ENCODE assay signal across 20 mouse cellular contexts in genomic region chrX:12318848-12319651, GRCm38 (mm10).
DNase-seq lines count a peak whose midpoint lies in the region; ATAC-seq and TF ChIP-seq lines count a peak whose summit lies in the region.
"Had no signal": no experiment of that assay in that cellular context is flagged by ENCODE, and none has a peak within 500 bp of the region (broad histone marks: within the 10 kb centered on the region; RNA-seq: fewer than 3 reads in every experiment).

No protein-coding gene starts in this region.

- no peaks in the 10 kb centered on the region for H3K27me3 ChIP-seq in liver, postnatal 0 days (ENCODE audit: insufficient read depth, low read length)
- H3K27me3 ChIP-seq in embryonic facial prominence, embryonic 11.5 days (ENCODE audit: control insufficient read depth, insufficient read depth, low read length): no peaks in the 10 kb centered on the region
- H3K27me3 ChIP-seq in myocyte (ENCODE audit: control insufficient read depth, insufficient read depth, insufficient read length): no peaks in the 10 kb centered on the region
- H3K27me3 ChIP-seq: forebrain, embryonic 12.5 days; hindbrain, embryonic 13.5 days; limb, embryonic 12.5 days had no signal

- H3K4me2 ChIP-seq in liver, postnatal 0 days (ENCODE audit: low read depth, low read length): no peak overlapping the region
- H3K4me2 ChIP-seq in embryonic facial prominence, embryonic 11.5 days (ENCODE audit: low read depth, low read length): no peak overlapping the region
- peak overlapping the region; percentile 18 for H3K4me2 ChIP-seq in myocyte (ENCODE audit: low read depth)
- H3K4me2 ChIP-seq: forebrain, embryonic 12.5 days; hindbrain, embryonic 13.5 days; limb, embryonic 12.5 days; midbrain, embryonic 11.5 days had no signal

- no peak overlapping the region for H3K9ac ChIP-seq in liver, postnatal 0 days (replicated peaks)
- H3K9ac ChIP-seq in embryonic facial prominence, embryonic 11.5 days (replicated peaks; ENCODE audit: low read length): no peak overlapping the region
- H3K9ac ChIP-seq: forebrain, embryonic 12.5 days; hindbrain, embryonic 13.5 days; limb, embryonic 12.5 days had no signal

- 48% methylated on average over 4 of the region's 4 CpGs for WGBS in liver, postnatal 0 days (ENCODE audit: insufficient replicate concordance)
- WGBS in embryonic facial prominence, embryonic 11.5 days: 63% methylated on average over 3 of the region's 4 CpGs

- peak; percentile 28 for DNase-seq in liver
- no peak for DNase-seq in liver, postnatal 0 days
- DNase-seq in embryonic facial prominence, embryonic 11.5 days (ENCODE audit: low spot score): peak; percentile 31
- no peak for DNase-seq in cerebellum, adult 11 months
- DNase-seq in layer of hippocampus, adult 2 months (ENCODE audit: low spot score in 2 of 2): no peak
- DNase-seq: adrenal gland, postnatal 36 days; cerebellum, postnatal 10 days; gastrocnemius, postnatal 25 days; heart, postnatal 36 days; kidney, adult 18-20 months; lung, adult 18-20 months; lung, postnatal 10 days had no signal

- no peak for TF ChIP-seq EP300 in liver, postnatal 0 days (IDR thresholded peaks at IDR 0.05; ENCODE audit: low read depth)

- H3K79me2 ChIP-seq in myocyte (ENCODE audit: control insufficient read depth, insufficient read depth): no peaks in the 10 kb centered on the region

- H3K4me1 ChIP-seq in liver, postnatal 0 days (ENCODE audit: insufficient read depth): no peaks in the 10 kb centered on the region
- H3K4me1 ChIP-seq in embryonic facial prominence, embryonic 11.5 days (ENCODE audit: control insufficient read depth, insufficient read depth, low read length): no peaks in the 10 kb centered on the region
- H3K4me1 ChIP-seq: forebrain, embryonic 12.5 days; hindbrain, embryonic 13.5 days; limb, embryonic 12.5 days had no signal

- no peaks in the 10 kb centered on the region for H3K9me3 ChIP-seq in liver, postnatal 0 days (ENCODE audit: low read length)
- no peaks in the 10 kb centered on the region for H3K9me3 ChIP-seq in embryonic facial prominence, embryonic 11.5 days (replicated peaks; ENCODE audit: control insufficient read depth, low read length)
- H3K9me3 ChIP-seq: forebrain, embryonic 12.5 days; hindbrain, embryonic 13.5 days; limb, embryonic 12.5 days had no signal

- TF ChIP-seq CTCF in liver, postnatal 0 days (IDR thresholded peaks at IDR 0.05; ENCODE audit: low read depth): no peak
- TF ChIP-seq CTCF in layer of hippocampus, adult 2 months (conservative IDR thresholded peaks at IDR 0.05): no peak

- H3K27ac ChIP-seq in liver, postnatal 0 days (ENCODE audit: low read depth): no peak overlapping the region
- no peak overlapping the region for H3K27ac ChIP-seq in embryonic facial prominence, embryonic 11.5 days (replicated peaks; ENCODE audit: low read depth, low read length)
- no peak overlapping the region for H3K27ac ChIP-seq in layer of hippocampus, adult 2 months
- H3K27ac ChIP-seq: forebrain, embryonic 12.5 days; hindbrain, embryonic 13.5 days; kidney, postnatal 0 days; limb, embryonic 12.5 days; stomach, postnatal 0 days had no signal

- H3K4me3 ChIP-seq in liver, postnatal 0 days (ENCODE audit: low read depth, low read length): no peak overlapping the region
- H3K4me3 ChIP-seq in embryonic facial prominence, embryonic 11.5 days (ENCODE audit: low read depth, low read length): no peak overlapping the region
- no peak overlapping the region for H3K4me3 ChIP-seq in myocyte
- H3K4me3 ChIP-seq in layer of hippocampus, adult 2 months: no peak overlapping the region
- H3K4me3 ChIP-seq: forebrain, embryonic 12.5 days; hindbrain, embryonic 13.5 days; limb, embryonic 12.5 days had no signal

- H3K36me3 ChIP-seq in liver, postnatal 0 days (replicated peaks; ENCODE audit: insufficient read depth, low read length): no peaks in the 10 kb centered on the region
- no peaks in the 10 kb centered on the region for H3K36me3 ChIP-seq in embryonic facial prominence, embryonic 11.5 days (replicated peaks; ENCODE audit: control insufficient read depth, insufficient read depth, low read depth, low read length)
- no peaks in the 10 kb centered on the region for H3K36me3 ChIP-seq in myocyte (ENCODE audit: control insufficient read depth, insufficient read depth)
- H3K36me3 ChIP-seq: forebrain, embryonic 12.5 days; hindbrain, embryonic 13.5 days; limb, embryonic 12.5 days had no signal

- H3ac ChIP-seq in myocyte (ENCODE audit: control insufficient read depth, insufficient read length): no peak overlapping the region

- no peak for ATAC-seq in liver, postnatal 0 days
- no peak for ATAC-seq in embryonic facial prominence, embryonic 11.5 days (replicated peaks; ENCODE audit: insufficient number of reproducible peaks, low FRiP score, low TSS enrichment, low read depth)
- no peak for ATAC-seq in megakaryocyte, adult 5-6 weeks (ENCODE audit: poor library complexity, severe bottlenecking)

- no peak for TF ChIP-seq POLR2A in myocyte (IDR thresholded peaks at IDR 0.05; ENCODE audit: insufficient read length, low read depth)

TF ChIP-seq in myocyte, 11 proteins besides CTCF, POLR2A, EP300 and RAD21:
- peak; percentile 69 for TF ChIP-seq TCF3 (IDR thresholded peaks at IDR 0.05; ENCODE audit: insufficient read length, low read depth)
- peak; percentile 36 to 87 (median 76) for TF ChIP-seq MYOD1 (IDR thresholded peaks at IDR 0.05; ENCODE audit: control insufficient read depth in 1 of 3, insufficient read length in 2 of 3, low read depth in 2 of 3)
- no peak for TF ChIP-seq USF1 (IDR thresholded peaks at IDR 0.05; ENCODE audit: low read depth)
- TF ChIP-seq MAX (IDR thresholded peaks at IDR 0.05; ENCODE audit: low read depth): no peak
- no peak for TF ChIP-seq SRF (IDR thresholded peaks at IDR 0.05; ENCODE audit: control insufficient read depth, insufficient read length, low read depth)
- TF ChIP-seq TCF12 (IDR thresholded peaks at IDR 0.05; ENCODE audit: insufficient read depth, poor library complexity, severe bottlenecking): peak; percentile 58
- TF ChIP-seq MYOG (IDR thresholded peaks at IDR 0.05; ENCODE audit: control insufficient read depth in 1 of 3, insufficient read depth in 1 of 3, insufficient read length in 2 of 3, low read depth in 2 of 3): peak in 1 of 3 experiments; percentile 59
- TF ChIP-seq E2F4 (IDR thresholded peaks at IDR 0.05; ENCODE audit: insufficient read depth): no peak
- no peak for TF ChIP-seq POLR2AphosphoS2 (IDR thresholded peaks at IDR 0.05; ENCODE audit: insufficient read length, low read depth)

Comparison
In these comparisons a context has a peak if more than half of its experiments do, and no peak if none do; other contexts are left out.
1. DNase-seq: peak in liver (single experiment) and embryonic facial prominence, embryonic 11.5 days (single experiment); none in liver, postnatal 0 days (single experiment), cerebellum, adult 11 months (single experiment) and layer of hippocampus, adult 2 months (0 of 2).